Mouse (Mus musculus): ENCODE results near the gene Lrrc74a. TPM values are rescaled to one million over a fixed set of nuclear protein-coding genes. Genes with fewer than 3 reads are reported as not detected.

The Lrrc74a gene
- polyA plus RNA-seq, 1 experiment from 2014 or later, result not detected

DNA sequence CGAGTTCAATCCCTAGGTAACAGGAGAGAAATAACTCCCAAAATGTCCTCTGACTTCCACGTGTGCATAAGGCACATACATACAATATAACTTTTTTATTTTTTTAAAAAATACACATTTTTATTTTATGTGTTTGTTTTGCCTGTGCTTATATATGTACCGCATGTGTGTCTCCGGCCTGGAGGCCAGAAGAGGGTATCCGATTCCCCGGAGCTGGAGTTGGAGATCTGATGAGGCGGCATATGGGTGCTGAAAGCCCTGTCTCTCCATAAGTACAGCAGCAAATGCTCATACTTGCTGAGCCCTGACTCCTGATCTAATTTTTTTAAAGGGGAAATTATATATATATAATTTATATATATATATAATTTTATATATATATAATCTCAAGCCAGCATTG is 65.6 kb downstream of the Lrrc74a start:
- Histone ChIP-seq H3K36me3 (ENCODE audit: control insufficient read depth, insufficient read depth, low read length) (no peaks in the 10 kb centered on the region), H3K27me3 (ENCODE audit: control insufficient read depth, insufficient read depth, low read depth, low read length) (no peaks in the 10 kb centered on the region), H3K4me2 (ENCODE audit: low read depth, low read length) (no peak overlapping the region), H3K27ac (ENCODE audit: low read length) (peak overlapping the region; percentile 100), H3K9ac (ENCODE audit: low read length) (no peak overlapping the region), H3K9me3 (ENCODE audit: control insufficient read depth, low read length) (no peaks in the 10 kb centered on the region), H3K4me1 (replicated peaks; ENCODE audit: control insufficient read depth, insufficient read depth, low read length) (peaks cover 57% of the 10 kb centered on the region), H3K4me3 (ENCODE audit: low read length) (no peak overlapping the region)
- ATAC-seq (ENCODE audit: low read depth), result no peak
- 74% methylated on average over 7 of the region's 7 CpGs for WGBS

DNA sequence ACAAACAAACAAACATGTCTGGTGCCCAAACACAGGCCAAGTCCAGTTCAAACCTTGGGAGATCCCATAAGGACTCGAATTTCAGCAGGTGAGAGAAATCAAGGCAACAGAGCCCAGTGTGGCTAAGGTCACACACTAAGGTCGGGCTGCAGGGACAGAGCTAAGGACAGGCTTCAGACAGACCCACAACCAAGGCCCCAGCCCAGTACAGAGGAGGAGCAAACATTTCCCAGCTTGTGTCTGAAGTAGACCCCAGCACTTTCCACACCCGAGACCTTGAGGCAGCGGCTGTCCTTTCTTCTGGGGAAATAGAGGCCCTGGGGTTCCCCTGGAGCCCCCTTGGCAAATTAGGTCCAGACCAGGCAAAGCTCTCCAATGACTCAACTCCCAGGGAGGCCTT is 66.2 kb downstream of the Lrrc74a start:
- ATAC-seq (ENCODE audit: low read depth), result no peak
- peak overlapping the region; percentile 100 for H3K27ac ChIP-seq (ENCODE audit: low read length)
- no peaks in the 10 kb centered on the region for H3K9me3 ChIP-seq (ENCODE audit: control insufficient read depth, low read length)
- peak overlapping the region; percentile 54 for H3K4me2 ChIP-seq (ENCODE audit: low read depth, low read length)
- peak overlapping the region; percentile 45 for H3K9ac ChIP-seq (ENCODE audit: low read length)
- H3K27me3 ChIP-seq (ENCODE audit: control insufficient read depth, insufficient read depth, low read depth, low read length), result no peaks in the 10 kb centered on the region
- H3K4me3 ChIP-seq (ENCODE audit: low read length), result no peak overlapping the region; the same call in 1 of the 2 replicates
- 29% methylated on average over 4 of the region's 4 CpGs for WGBS
- peaks cover 60% of the 10 kb centered on the region for H3K4me1 ChIP-seq (replicated peaks; ENCODE audit: control insufficient read depth, insufficient read depth, low read length)
- no peaks in the 10 kb centered on the region for H3K36me3 ChIP-seq (ENCODE audit: control insufficient read depth, insufficient read depth, low read length)

DNA sequence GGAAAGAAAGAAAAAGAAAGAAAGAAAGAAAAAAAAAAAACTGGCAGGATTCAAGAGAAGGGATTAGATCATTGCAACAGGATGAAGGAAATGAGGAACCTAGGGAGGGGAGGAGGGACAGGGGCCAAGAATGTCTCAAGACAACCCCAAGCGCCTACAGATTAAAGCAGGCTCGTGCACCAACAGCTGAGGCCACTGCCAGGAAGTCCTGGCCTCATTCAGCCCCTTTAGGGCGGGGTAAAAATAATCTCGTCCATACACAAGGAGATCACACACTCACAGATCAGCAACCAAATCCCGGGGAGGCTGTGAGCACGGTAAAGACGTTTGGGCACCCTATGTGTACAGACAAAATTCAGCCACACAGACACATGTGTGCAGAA is 66.6 kb downstream of the Lrrc74a start:
- peak overlapping the region; percentile 62 for H3K9ac ChIP-seq (ENCODE audit: low read length)
- no peaks in the 10 kb centered on the region for H3K27me3 ChIP-seq (ENCODE audit: control insufficient read depth, insufficient read depth, low read depth, low read length)
- WGBS, result under 1% methylated on average over 7 of the region's 7 CpGs
- peak overlapping the region; percentile 23 for H3K4me3 ChIP-seq (ENCODE audit: low read length)
- peak overlapping the region; percentile 54 for H3K4me2 ChIP-seq (ENCODE audit: low read depth, low read length)
- peaks cover 61% of the 10 kb centered on the region for H3K4me1 ChIP-seq (replicated peaks; ENCODE audit: control insufficient read depth, insufficient read depth, low read length)
- no peaks in the 10 kb centered on the region for H3K9me3 ChIP-seq (ENCODE audit: control insufficient read depth, low read length)
- ATAC-seq (ENCODE audit: low read depth), result peak; percentile 83
- H3K27ac ChIP-seq (ENCODE audit: low read length), result peak overlapping the region; percentile 100
- H3K36me3 ChIP-seq (ENCODE audit: control insufficient read depth, insufficient read depth, low read length), result no peaks in the 10 kb centered on the region

DNA sequence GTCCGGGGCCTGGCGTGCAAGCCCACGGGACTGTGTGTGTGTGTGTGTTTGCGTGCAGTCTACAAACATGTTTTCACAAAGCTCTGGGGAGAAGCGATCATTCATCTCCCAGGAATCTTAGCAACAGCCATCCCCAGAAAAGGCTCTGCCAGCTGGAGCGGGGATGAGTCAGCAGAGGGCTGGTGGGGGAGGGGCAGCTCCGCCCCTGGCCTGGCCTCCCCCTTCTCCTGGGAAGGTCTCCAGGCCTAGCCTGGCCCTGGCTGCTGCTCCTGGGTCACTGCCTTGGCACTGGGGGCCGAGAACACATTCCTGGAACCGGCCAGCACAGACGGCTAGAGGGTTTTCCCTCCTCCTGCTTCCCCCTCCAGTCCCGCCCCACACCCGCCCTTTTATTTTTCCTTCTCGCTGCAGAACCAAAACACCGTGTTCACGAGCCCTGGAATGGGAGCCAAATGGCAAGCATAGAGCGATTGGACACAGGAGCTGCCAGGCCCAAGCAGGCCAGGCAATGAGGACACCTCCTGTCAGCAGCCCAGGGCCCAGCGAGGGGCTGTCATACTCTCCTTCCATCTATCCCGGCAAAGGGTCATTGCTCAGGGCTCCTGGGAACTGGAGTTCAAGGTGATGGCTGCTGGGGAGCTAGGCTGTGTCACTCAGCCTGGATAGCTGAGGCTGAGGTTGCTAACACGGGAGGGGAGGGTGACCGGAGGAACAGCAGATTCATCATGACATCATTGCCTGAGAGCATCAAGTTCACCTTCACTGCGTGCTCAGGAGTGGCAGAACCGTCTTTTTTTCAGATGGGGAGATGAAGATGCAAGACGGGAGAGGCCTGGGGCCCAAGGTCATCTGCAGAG is 67.2 kb downstream of the Lrrc74a start:
- Histone ChIP-seq H3K36me3 (ENCODE audit: control insufficient read depth, insufficient read depth, low read length) (no peaks in the 10 kb centered on the region), H3K27me3 (ENCODE audit: control insufficient read depth, insufficient read depth, low read depth, low read length) (no peaks in the 10 kb centered on the region), H3K4me1 (replicated peaks; ENCODE audit: control insufficient read depth, insufficient read depth, low read length) (peaks cover 67% of the 10 kb centered on the region), H3K4me3 (ENCODE audit: low read length) (peak overlapping the region; percentile 26), H3K9ac (ENCODE audit: low read length) (peak overlapping the region; percentile 62), H3K27ac (ENCODE audit: low read length) (peak overlapping the region; percentile 100), H3K9me3 (ENCODE audit: control insufficient read depth, low read length) (no peaks in the 10 kb centered on the region), H3K4me2 (ENCODE audit: low read depth, low read length) (peak overlapping the region; percentile 54)
- peak; percentile 88 for ATAC-seq (ENCODE audit: low read depth)
- WGBS, result 2% methylated on average over 23 of the region's 23 CpGs

DNA sequence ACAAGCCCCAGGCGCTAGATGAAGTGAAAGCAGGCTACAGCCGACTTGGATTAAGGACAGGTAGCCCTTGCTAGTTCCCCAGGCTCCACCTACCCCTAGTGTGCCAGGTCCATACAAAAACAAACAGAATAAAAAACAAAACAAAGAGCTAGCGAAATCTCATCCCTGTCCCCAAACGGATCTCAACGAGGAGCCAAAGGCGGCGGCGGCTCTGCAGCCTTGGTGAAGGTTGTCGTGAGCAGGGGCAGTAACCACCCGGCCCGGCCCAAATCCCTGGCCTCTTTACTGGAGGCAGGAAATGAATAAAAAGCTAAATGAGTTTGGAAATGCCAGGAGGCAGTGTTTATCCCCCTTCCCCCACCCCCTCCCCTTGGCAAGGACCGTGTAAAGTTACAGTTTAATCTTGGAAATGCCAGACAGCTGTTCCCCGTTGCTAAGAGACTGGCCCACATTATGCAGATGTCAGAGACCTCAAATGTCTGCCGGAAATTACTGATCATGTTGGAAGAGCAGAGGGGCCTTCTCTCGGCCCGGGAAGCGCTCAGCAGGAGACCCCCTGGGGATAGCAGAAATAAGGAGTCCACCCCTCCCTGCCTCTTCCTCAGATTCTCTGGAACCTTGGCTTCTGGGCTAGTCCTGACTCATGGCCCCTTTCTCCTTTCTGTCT is 68.0 kb downstream of the Lrrc74a start:
- H3K4me2 ChIP-seq (ENCODE audit: low read depth, low read length), result peak overlapping the region; percentile 54

DNA sequence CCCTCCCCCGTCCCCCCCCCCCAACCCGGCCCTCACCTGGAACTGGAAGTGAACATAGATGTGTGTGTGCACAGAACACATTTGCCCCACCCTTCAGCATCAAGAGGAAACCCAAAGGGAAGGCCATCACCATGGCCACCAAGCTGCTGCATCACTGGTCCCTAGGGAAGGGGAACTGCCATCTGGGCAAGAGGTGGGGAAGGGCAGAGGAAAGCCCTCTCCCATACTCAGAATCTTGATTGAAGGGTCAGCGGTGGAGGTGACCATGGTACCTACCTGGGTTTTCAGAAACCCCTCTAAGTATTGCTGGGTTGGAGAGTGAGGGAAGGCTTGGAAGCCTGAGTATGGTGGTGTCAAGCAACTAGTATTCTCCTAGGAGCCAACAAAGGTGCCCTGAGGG is 68.7 kb downstream of the Lrrc74a start:
- WGBS, result 38% methylated on average over 3 of the region's 3 CpGs
- ATAC-seq (ENCODE audit: low read depth), result no peak
- no peaks in the 10 kb centered on the region for H3K36me3 ChIP-seq (ENCODE audit: control insufficient read depth, insufficient read depth, low read length)
- H3K4me2 ChIP-seq (ENCODE audit: low read depth, low read length), result peak overlapping the region; percentile 54; the same call in 1 of the 2 replicates
- no peaks in the 10 kb centered on the region for H3K27me3 ChIP-seq (ENCODE audit: control insufficient read depth, insufficient read depth, low read depth, low read length)
- peaks cover 81% of the 10 kb centered on the region for H3K4me1 ChIP-seq (replicated peaks; ENCODE audit: control insufficient read depth, insufficient read depth, low read length)
- peak overlapping the region; percentile 100 for H3K27ac ChIP-seq (ENCODE audit: low read length)
- H3K9ac ChIP-seq (ENCODE audit: low read length), result no peak overlapping the region
- no peaks in the 10 kb centered on the region for H3K9me3 ChIP-seq (ENCODE audit: control insufficient read depth, low read length)
- no peak overlapping the region for H3K4me3 ChIP-seq (ENCODE audit: low read length)

More for the DNA sequence above, 68.0 kb downstream of the Lrrc74a start:
- Histone ChIP-seq H3K9me3 (ENCODE audit: control insufficient read depth, low read length) (no peaks in the 10 kb centered on the region), H3K27me3 (ENCODE audit: control insufficient read depth, insufficient read depth, low read depth, low read length) (no peaks in the 10 kb centered on the region), H3K36me3 (ENCODE audit: control insufficient read depth, insufficient read depth, low read length) (no peaks in the 10 kb centered on the region), H3K4me1 (replicated peaks; ENCODE audit: control insufficient read depth, insufficient read depth, low read length) (peaks cover 75% of the 10 kb centered on the region), H3K27ac (ENCODE audit: low read length) (peak overlapping the region; percentile 100), H3K9ac (ENCODE audit: low read length) (peak overlapping the region; percentile 62), H3K4me3 (ENCODE audit: low read length) (peak overlapping the region; percentile 26)
- 2% methylated on average over 17 of the region's 17 CpGs for WGBS
- ATAC-seq (ENCODE audit: low read depth), result peak; percentile 44

DNA sequence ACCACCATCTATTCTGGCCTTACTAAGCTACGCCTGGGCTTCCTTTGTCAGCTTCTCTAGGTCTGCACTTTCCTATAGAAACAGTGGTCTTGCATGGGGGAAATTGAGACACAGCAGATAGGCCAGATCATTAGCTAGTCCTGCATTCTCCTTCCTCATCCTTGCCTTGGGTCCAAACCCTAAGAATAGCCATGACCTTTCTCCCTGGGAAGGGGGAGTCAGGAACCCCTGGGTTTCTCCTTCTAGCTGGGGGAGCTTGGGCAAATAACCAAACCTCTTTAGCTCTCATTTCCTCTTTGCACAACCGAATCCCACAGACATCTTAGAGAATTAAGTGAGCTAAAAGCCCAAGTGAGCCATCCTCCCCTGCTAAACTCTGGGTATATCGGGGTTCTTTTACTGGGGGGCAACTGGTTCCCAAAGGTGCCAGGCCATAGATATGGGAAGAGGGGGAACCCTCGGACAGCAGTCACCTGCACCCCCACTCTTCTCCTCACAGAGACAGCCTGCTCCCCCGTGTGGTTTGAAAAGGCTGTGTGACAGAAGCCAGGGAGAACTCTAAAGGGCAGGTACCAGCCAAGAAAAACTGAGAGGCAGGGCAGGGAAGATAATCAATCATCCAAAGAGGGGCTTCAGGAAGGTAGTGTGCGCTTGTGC is 69.6 kb downstream of the Lrrc74a start:
- Histone ChIP-seq H3K27me3 (ENCODE audit: control insufficient read depth, insufficient read depth, low read depth, low read length) (no peaks in the 10 kb centered on the region), H3K4me3 (ENCODE audit: low read length) (no peak overlapping the region), H3K9ac (ENCODE audit: low read length) (no peak overlapping the region), H3K4me1 (replicated peaks; ENCODE audit: control insufficient read depth, insufficient read depth, low read length) (peaks cover 81% of the 10 kb centered on the region), H3K4me2 (ENCODE audit: low read depth, low read length) (no peak overlapping the region), H3K36me3 (ENCODE audit: control insufficient read depth, insufficient read depth, low read length) (no peaks in the 10 kb centered on the region), H3K9me3 (ENCODE audit: control insufficient read depth, low read length) (no peaks in the 10 kb centered on the region), H3K27ac (ENCODE audit: low read length) (peak overlapping the region; percentile 84)
- 31% methylated on average over 6 of the region's 6 CpGs for WGBS
- ATAC-seq (ENCODE audit: low read depth), result no peak

DNA sequence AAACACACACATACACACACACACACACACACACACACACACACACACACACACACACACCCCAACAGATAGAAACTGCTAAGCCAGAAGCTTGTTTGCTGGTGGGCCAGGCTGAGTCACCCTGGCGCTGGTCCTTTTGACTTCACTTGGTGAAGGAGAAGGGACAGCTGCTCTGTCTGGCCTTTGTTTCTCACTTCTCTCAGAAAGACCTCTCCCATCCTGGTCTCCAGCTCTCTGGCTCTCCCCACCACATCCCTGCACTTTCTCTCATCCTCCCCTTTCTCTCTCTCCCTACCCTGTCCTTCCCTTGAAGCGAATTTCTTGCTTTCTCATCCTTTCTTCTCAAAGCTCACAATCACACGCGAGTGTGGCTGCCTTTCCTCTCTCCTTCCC is 70.1 kb downstream of the Lrrc74a start:
- Histone ChIP-seq H3K4me2 (ENCODE audit: low read depth, low read length) (no peak overlapping the region), H3K4me1 (replicated peaks; ENCODE audit: control insufficient read depth, insufficient read depth, low read length) (peaks cover 76% of the 10 kb centered on the region), H3K9ac (ENCODE audit: low read length) (no peak overlapping the region), H3K9me3 (ENCODE audit: control insufficient read depth, low read length) (no peaks in the 10 kb centered on the region), H3K27me3 (ENCODE audit: control insufficient read depth, insufficient read depth, low read depth, low read length) (no peaks in the 10 kb centered on the region), H3K4me3 (ENCODE audit: low read length) (no peak overlapping the region), H3K27ac (ENCODE audit: low read length) (peak overlapping the region; percentile 84), H3K36me3 (ENCODE audit: control insufficient read depth, insufficient read depth, low read length) (no peaks in the 10 kb centered on the region)
- peak; percentile 10; the same call in 1 of the 2 replicates for ATAC-seq (ENCODE audit: low read depth)
- WGBS, result 11% methylated on average over 4 of the region's 4 CpGs

DNA sequence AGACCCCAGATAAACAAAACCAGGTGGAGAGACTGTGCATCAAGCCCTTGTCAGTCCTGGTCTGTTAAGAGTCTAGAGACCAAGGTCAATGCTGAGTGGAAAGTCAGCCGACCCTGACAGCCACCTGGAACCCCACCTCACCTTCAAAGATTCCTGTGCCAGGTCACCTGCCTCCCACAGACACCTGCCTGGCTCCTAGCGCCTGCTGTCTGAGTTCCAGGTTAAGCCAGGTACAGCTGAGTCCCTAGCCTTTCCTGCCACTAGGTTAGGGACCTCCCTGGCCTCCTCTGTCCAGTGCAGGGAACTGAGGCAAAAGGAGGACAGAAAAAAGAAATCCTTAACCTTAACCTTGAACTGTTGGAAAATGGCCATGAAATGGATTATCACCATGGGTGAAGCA is 70.7 kb downstream of the Lrrc74a start:
- no peaks in the 10 kb centered on the region for H3K9me3 ChIP-seq (ENCODE audit: control insufficient read depth, low read length)
- no peak overlapping the region for H3K4me3 ChIP-seq (ENCODE audit: low read length)
- no peaks in the 10 kb centered on the region for H3K27me3 ChIP-seq (ENCODE audit: control insufficient read depth, insufficient read depth, low read depth, low read length)
- no peak overlapping the region for H3K4me2 ChIP-seq (ENCODE audit: low read depth, low read length)
- H3K36me3 ChIP-seq (ENCODE audit: control insufficient read depth, insufficient read depth, low read length), result no peaks in the 10 kb centered on the region
- H3K4me1 ChIP-seq (replicated peaks; ENCODE audit: control insufficient read depth, insufficient read depth, low read length), result peaks cover 71% of the 10 kb centered on the region
- H3K9ac ChIP-seq (ENCODE audit: low read length), result no peak overlapping the region
- 53% methylated on average over 2 of the region's 2 CpGs for WGBS
- peak overlapping the region; percentile 84 for H3K27ac ChIP-seq (ENCODE audit: low read length)
- no peak for ATAC-seq (ENCODE audit: low read depth)

Measured in lung, embryonic 16.5 days (tissue).